Mouse (Mus musculus): ENCODE measurements around the gene Agxt. TPM values are rescaled to one million over a fixed set of nuclear protein-coding genes. Genes with fewer than 3 reads are reported as not detected.

The Agxt gene
- polyA plus RNA-seq, 1 experiment: 0.08 TPM

DNA sequence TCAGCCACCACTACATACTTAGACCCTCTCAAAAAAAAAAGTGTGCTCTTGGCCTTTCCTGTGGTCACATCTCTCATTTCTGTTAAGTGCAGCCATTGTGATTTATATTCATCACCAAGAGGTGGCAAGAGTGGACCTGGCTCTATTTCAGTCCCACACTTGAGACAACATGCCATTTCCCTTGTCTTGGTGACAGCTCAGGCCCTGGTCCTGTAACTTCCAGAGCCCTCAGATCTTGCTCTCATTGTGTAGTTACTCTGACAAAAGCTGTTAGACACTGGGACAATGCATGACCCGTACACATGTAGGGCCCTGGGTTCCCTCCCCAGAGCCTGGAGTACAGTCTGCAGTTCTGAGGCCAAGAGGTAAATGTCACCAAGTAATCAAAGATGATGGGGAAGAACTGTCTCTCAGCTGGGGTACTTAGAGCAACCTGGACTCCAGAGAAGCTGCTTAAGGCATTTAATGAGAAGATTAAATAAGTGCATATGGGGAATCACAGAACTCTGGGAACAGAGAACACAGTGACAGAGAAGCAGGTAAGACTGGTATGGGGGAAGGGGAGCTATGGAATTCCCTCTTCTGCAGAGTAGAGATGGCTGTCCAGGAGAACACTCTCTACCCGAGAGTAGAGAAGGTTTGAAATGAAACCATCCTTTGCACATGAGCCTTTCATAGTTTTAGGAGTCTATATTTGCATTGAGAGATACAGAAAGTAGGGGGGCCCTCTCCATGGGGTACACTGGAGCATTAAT is 16.0 kb downstream of the Agxt start:
- no peaks in the 10 kb centered on the region for H3K4me1 ChIP-seq (ENCODE audit: control insufficient read depth, insufficient read depth, low read length)
- 58% methylated on average over 2 of the region's 2 CpGs for WGBS
- peak; percentile 5 for DNase-seq
- no peak overlapping the region for H3K4me3 ChIP-seq (ENCODE audit: insufficient read depth, low read depth, low read length)
- no peaks in the 10 kb centered on the region for H3K27me3 ChIP-seq (replicated peaks; ENCODE audit: control insufficient read depth, insufficient read depth, low read length)
- TF ChIP-seq CTCF (conservative IDR thresholded peaks at IDR 0.05; ENCODE audit: insufficient read depth, insufficient read length, low read depth, low read length): no peak
- no peak for TF ChIP-seq POLR2A (IDR thresholded peaks at IDR 0.05; ENCODE audit: low read depth, low read length)
- H3K36me3 ChIP-seq (ENCODE audit: control insufficient read depth, insufficient read depth, low read length): no peaks in the 10 kb centered on the region
- H3K27ac ChIP-seq (ENCODE audit: insufficient read depth, low read depth, low read length): no peak overlapping the region

DNA sequence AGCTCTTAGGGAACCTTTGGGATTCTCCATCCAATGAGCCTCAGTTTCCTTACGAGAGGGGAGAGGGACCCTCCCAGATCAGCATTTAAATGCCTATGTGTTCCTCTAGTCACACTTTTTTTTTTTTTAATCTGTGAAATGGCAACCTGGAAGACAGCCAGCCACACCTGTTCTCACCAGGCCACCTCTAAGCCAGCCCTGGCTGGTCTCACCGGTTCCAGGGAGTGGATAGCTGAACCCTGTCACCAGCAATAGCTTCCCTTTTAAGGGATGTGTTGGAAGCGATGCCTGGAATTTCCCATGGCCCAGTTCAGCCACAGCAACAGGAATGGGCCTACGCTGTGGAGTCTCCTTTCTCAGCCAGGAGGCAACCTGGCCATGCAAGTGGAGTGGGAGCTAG is 22.5 kb downstream of the Agxt start:
- peak; percentile 68 for DNase-seq
- 60% methylated on average over 4 of the region's 4 CpGs for WGBS

GRCm38 (mm10) chr1:93158916-93159315 is 23.9 kb downstream of the Agxt start:
- Histone ChIP-seq H3K27ac (ENCODE audit: insufficient read depth, low read depth, low read length) (no peak overlapping the region), H3K36me3 (ENCODE audit: control insufficient read depth, insufficient read depth, low read length) (no peaks in the 10 kb centered on the region), H3K4me3 (ENCODE audit: insufficient read depth, low read depth, low read length) (no peak overlapping the region), H3K4me1 (ENCODE audit: control insufficient read depth, insufficient read depth, low read length) (peaks cover 3% of the 10 kb centered on the region; the same call in 1 of the 2 replicates), H3K27me3 (replicated peaks; ENCODE audit: control insufficient read depth, insufficient read depth, low read length) (no peaks in the 10 kb centered on the region)
- TF ChIP-seq POLR2A (IDR thresholded peaks at IDR 0.05; ENCODE audit: low read depth, low read length): no peak
- TF ChIP-seq CTCF (conservative IDR thresholded peaks at IDR 0.05; ENCODE audit: insufficient read depth, insufficient read length, low read depth, low read length): no peak
- 81% methylated on average over 8 of the region's 8 CpGs for WGBS
- DNase-seq: no peak

More for the DNA sequence above, 22.5 kb downstream of the Agxt start:
- Histone ChIP-seq H3K27ac (ENCODE audit: insufficient read depth, low read depth, low read length) (no peak overlapping the region), H3K36me3 (ENCODE audit: control insufficient read depth, insufficient read depth, low read length) (no peaks in the 10 kb centered on the region), H3K4me1 (ENCODE audit: control insufficient read depth, insufficient read depth, low read length) (peaks cover 3% of the 10 kb centered on the region; the same call in 1 of the 2 replicates), H3K27me3 (replicated peaks; ENCODE audit: control insufficient read depth, insufficient read depth, low read length) (no peaks in the 10 kb centered on the region), H3K4me3 (ENCODE audit: insufficient read depth, low read depth, low read length) (no peak overlapping the region)
- TF ChIP-seq CTCF (conservative IDR thresholded peaks at IDR 0.05; ENCODE audit: insufficient read depth, insufficient read length, low read depth, low read length) (no peak), POLR2A (IDR thresholded peaks at IDR 0.05; ENCODE audit: low read depth, low read length) (no peak)

- Histone ChIP-seq H3K27me3 (replicated peaks; ENCODE audit: control insufficient read depth, insufficient read depth, low read length) (no peaks in the 10 kb centered on the region), H3K4me1 (ENCODE audit: control insufficient read depth, insufficient read depth, low read length) (peaks cover 3% of the 10 kb centered on the region; the same call in 1 of the 2 replicates), H3K4me3 (ENCODE audit: insufficient read depth, low read depth, low read length) (no peak overlapping the region), H3K27ac (ENCODE audit: insufficient read depth, low read depth, low read length) (no peak overlapping the region), H3K36me3 (ENCODE audit: control insufficient read depth, insufficient read depth, low read length) (no peaks in the 10 kb centered on the region)
- TF ChIP-seq CTCF (conservative IDR thresholded peaks at IDR 0.05; ENCODE audit: insufficient read depth, insufficient read length, low read depth, low read length) (no peak), POLR2A (IDR thresholded peaks at IDR 0.05; ENCODE audit: low read depth, low read length) (no peak)
- 54% methylated on average over 21 of the region's 21 CpGs for WGBS
- DNase-seq: no peak
Observed at GRCm38 (mm10) chr1:93159566-93160500, 24.8 kb downstream of the Agxt start.

DNA sequence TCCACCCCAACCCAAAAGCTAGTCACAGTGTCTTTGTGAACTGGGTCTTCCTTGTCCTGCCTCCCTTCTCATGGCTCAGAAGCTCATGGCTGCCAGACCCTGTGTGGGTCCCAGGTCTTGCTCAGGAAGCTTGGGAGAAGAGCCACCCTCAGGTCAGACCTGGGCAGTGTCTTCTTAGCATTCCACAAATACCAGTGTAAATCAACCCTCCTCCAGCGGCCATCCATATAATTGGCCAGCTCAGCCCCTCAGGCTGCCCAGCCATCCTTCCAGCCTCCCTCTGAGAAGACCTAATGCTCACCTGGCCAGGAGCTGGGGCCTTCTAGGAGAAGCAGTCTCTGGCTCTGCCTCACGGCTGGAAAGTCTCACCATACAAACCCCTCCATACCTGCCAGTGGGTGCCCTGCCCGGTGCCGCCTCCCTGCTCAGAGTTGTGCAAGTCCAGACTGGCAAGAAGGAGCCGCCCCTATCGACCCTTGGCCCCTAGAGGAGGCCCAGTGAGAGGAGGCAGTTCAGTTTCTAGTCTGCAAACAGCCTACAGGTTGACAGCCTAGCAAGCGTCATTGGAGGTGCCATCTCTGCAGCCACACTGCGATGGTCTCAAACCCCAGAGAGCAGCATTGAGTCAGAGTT is 25.6 kb downstream of the Agxt start, which contains the start of gene 2310007B03Rik:
Gene 2310007B03Rik (minus strand): TSS at position 448 of the 633 bp plus-strand sequence.
- Histone ChIP-seq H3K27me3 (replicated peaks; ENCODE audit: control insufficient read depth, insufficient read depth, low read length) (no peaks in the 10 kb centered on the region), H3K4me3 (ENCODE audit: insufficient read depth, low read depth, low read length) (peak within 1 kb of the TSS; percentile 16; the same call in 1 of the 2 replicates), H3K4me1 (ENCODE audit: control insufficient read depth, insufficient read depth, low read length) (peaks cover 3% of the 10 kb centered on the region; the same call in 1 of the 2 replicates), H3K36me3 (ENCODE audit: control insufficient read depth, insufficient read depth, low read length) (no peaks in the 10 kb centered on the region), H3K27ac (ENCODE audit: insufficient read depth, low read depth, low read length) (no peak within 1 kb of the TSS)
- TF ChIP-seq CTCF (conservative IDR thresholded peaks at IDR 0.05; ENCODE audit: insufficient read depth, insufficient read length, low read depth, low read length): no peak
- TF ChIP-seq POLR2A (IDR thresholded peaks at IDR 0.05; ENCODE audit: low read depth, low read length): no peak
- DNase-seq: peak; percentile 78
- 38% methylated on average over 8 of the region's 8 CpGs for WGBS

GRCm38 (mm10) chr1:93161350-93161749 is 26.3 kb downstream of the Agxt start:
- peaks cover 3% of the 10 kb centered on the region; the same call in 1 of the 2 replicates for H3K4me1 ChIP-seq (ENCODE audit: control insufficient read depth, insufficient read depth, low read length)
- 86% methylated on average over 8 of the region's 8 CpGs for WGBS
- DNase-seq: no peak
- no peak overlapping the region for H3K4me3 ChIP-seq (ENCODE audit: insufficient read depth, low read depth, low read length)
- H3K36me3 ChIP-seq (ENCODE audit: control insufficient read depth, insufficient read depth, low read length): no peaks in the 10 kb centered on the region
- no peak overlapping the region for H3K27ac ChIP-seq (ENCODE audit: insufficient read depth, low read depth, low read length)
- H3K27me3 ChIP-seq (replicated peaks; ENCODE audit: control insufficient read depth, insufficient read depth, low read length): no peaks in the 10 kb centered on the region
- no peak for TF ChIP-seq POLR2A (IDR thresholded peaks at IDR 0.05; ENCODE audit: low read depth, low read length)
- no peak for TF ChIP-seq CTCF (conservative IDR thresholded peaks at IDR 0.05; ENCODE audit: insufficient read depth, insufficient read length, low read depth, low read length)

All from kidney, adult 2 months (tissue).